Mouse (Mus musculus): ENCODE data around the gene Vpreb1.
"Not testable (repeated sequence)": the region's sequence is repeated elsewhere in the genome, so short reads cannot be mapped to it uniquely, and the experiment has no call there.

The Vpreb1 gene

GRCm38 (mm10) chr16:16870617-16871331 lies at the start of gene Vpreb1, which contains the start of gene Top3b:
Vpreb1 (minus strand) TSS chr16:16870843.
Top3b (plus strand) TSS chr16:16870736.
- peak; percentile 89 for DNase-seq

GRCm38 (mm10) chr16:16918441-16919117 lies 47.9 kb upstream of the Vpreb1 start:
- DNase-seq: no peak

GRCm38 (mm10) chr16:16913440-16913839 lies 42.8 kb upstream of the Vpreb1 start:
- no peak for DNase-seq

- DNase-seq: peak; percentile 75
These were observed 41.3 kb upstream of the Vpreb1 start for GRCm38 (mm10) chr16:16911641-16912597.

GRCm38 (mm10) chr16:16907799-16908198 lies 37.2 kb upstream of the Vpreb1 start:
- DNase-seq: no peak

- DNase-seq: no peak
These were observed 32.5 kb upstream of the Vpreb1 start for GRCm38 (mm10) chr16:16903188-16903587.

GRCm38 (mm10) chr16:16902329-16902728 lies 31.7 kb upstream of the Vpreb1 start:
- DNase-seq: no peak

GRCm38 (mm10) chr16:16897056-16897584 lies 26.5 kb upstream of the Vpreb1 start:
- DNase-seq: no peak

- DNase-seq: peak; percentile 93
These were observed 25.9 kb upstream of the Vpreb1 start, which contains the start of gene Ppm1f for GRCm38 (mm10) chr16:16896382-16897055. Ppm1f (plus strand) TSS chr16:16896469.

GRCm38 (mm10) chr16:16896015-16896381 lies 25.4 kb upstream of the Vpreb1 start:
- no peak for DNase-seq

- DNase-seq: no peak
These were observed 21.7 kb upstream of the Vpreb1 start for GRCm38 (mm10) chr16:16892366-16892765.

GRCm38 (mm10) chr16:16888341-16888740 lies 17.7 kb upstream of the Vpreb1 start:
- no peak for DNase-seq

GRCm38 (mm10) chr16:16879025-16879424 lies 8.4 kb upstream of the Vpreb1 start:
- no peak for DNase-seq

GRCm38 (mm10) chr16:16870241-16870616 lies 414 bp downstream of the Vpreb1 start:
- DNase-seq: no peak

- no peak for DNase-seq
These were observed 4.7 kb downstream of the Vpreb1 start for GRCm38 (mm10) chr16:16865696-16866561.

GRCm38 (mm10) chr16:16865217-16865616 lies 5.4 kb downstream of the Vpreb1 start:
- DNase-seq: no peak

GRCm38 (mm10) chr16:16863978-16864377 lies 6.7 kb downstream of the Vpreb1 start, which contains the start of gene Igll1:
Igll1 (minus strand) TSS chr16:16863985.
- DNase-seq: no peak

- DNase-seq: no peak
These were observed 8.4 kb downstream of the Vpreb1 start for GRCm38 (mm10) chr16:16862288-16862687.

- no peak for DNase-seq
These were observed 13.7 kb downstream of the Vpreb1 start for GRCm38 (mm10) chr16:16856731-16857476.

- not testable (repeated sequence) for DNase-seq
These were observed 14.6 kb downstream of the Vpreb1 start for GRCm38 (mm10) chr16:16856054-16856453.

All from right cerebral cortex, postnatal 14 days (tissue).